Mouse (Mus musculus) spleen, adult 2 months (tissue): ENCODE data around the gene Etv1.

ENCODE experiments used
- CTCF ChIP-seq: fragments of 200-500 bp; IDR thresholded peaks from 2 replicates; pipeline ENCODE4 v1.5.1; 2011; ENCODE audit warnings: mild to moderate bottlenecking, inconsistent platforms; ENCODE audit not compliant: insufficient read depth, insufficient read length, insufficient replicate concordance; ENCODE audit errors: extremely low read depth
- POLR2A ChIP-seq: fragments of 200-500 bp; IDR thresholded peaks from 2 replicates; pipeline ENCODE4 v1.6.1; 2011; ENCODE audit warnings: low read depth, low read length, inconsistent platforms

DNA sequence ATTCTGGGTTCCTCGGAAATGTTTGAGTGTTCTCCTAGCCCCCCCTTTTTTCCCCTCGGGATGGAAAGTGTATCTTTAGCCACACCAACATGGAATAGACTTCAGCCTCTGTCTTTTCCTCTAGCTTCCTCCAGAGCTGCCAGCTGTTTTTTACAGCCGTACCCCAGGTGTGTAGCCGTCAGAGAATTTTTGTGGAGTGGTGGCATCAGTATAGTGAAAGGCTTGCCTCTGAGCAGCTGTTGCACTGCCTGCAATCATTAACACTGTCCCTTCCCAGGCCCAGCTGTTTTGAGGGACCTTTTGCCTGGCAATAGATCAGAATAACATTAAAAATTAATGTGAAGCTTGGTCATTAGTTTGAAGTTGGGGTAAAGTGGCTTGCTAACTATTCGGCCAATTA, 70.8 kb downstream of the Etv1 start:
- TF ChIP-seq CTCF (no peak), POLR2A (no peak)
